Mouse (Mus musculus) forebrain, embryonic 13.5 days (tissue): ENCODE measurements around the gene 4933430I17Rik. TPM values are rescaled to one million over a fixed set of nuclear protein-coding genes. Genes with fewer than 3 reads are reported as not detected.
"Not testable (repeated sequence)": the region's sequence is repeated elsewhere in the genome, so short reads cannot be mapped to it uniquely, and the experiment has no call there.

Experiments used
- ATAC-seq: fragments of 200-750 bp; cut with Nextera tagmentation; 2 replicates; pipeline ENCODE4 v1.8.0; 2017
- H3K27ac ChIP-seq: fragments of 300-500 bp; sonication (generic); 2 replicates; pipeline ENCODE4 v1.5.1; 2015; ENCODE audit warnings: inconsistent platforms, mild to moderate bottlenecking, moderate library complexity
- H3K27me3 ChIP-seq: fragments of 300-500 bp; sonication (generic); 2 replicates; pipeline ENCODE4 v1.6.1; 2015; ENCODE audit warnings: mild to moderate bottlenecking, inconsistent platforms
- H3K36me3 ChIP-seq: fragments of 300-500 bp; sonication (generic); 2 replicates; pipeline ENCODE4 v1.6.1; 2015; ENCODE audit warnings: mild to moderate bottlenecking, inconsistent platforms; ENCODE audit not compliant: poor library complexity, severe bottlenecking
- H3K4me1 ChIP-seq: fragments of 300-500 bp; sonication (generic); 2 replicates; pipeline ENCODE4 v1.6.1; 2015; ENCODE audit warnings: inconsistent platforms
- H3K4me2 ChIP-seq: fragments of 300-500 bp; sonication (generic); 2 replicates; pipeline ENCODE4 v1.6.1; 2015; ENCODE audit warnings: inconsistent platforms, mild to moderate bottlenecking, moderate library complexity
- H3K4me3 ChIP-seq: fragments of 300-500 bp; sonication (generic); 2 replicates; pipeline ENCODE4 v1.5.1; 2015; ENCODE audit warnings: mild to moderate bottlenecking, inconsistent platforms
- H3K9ac ChIP-seq: fragments of 300-500 bp; sonication (generic); 2 replicates; pipeline ENCODE4 v1.6.1; 2015; ENCODE audit warnings: mild to moderate bottlenecking, inconsistent platforms
- H3K9me3 ChIP-seq: fragments of 300-500 bp; sonication (generic); replicated peaks from 2 replicates; pipeline ENCODE4 v1.6.1; 2016; ENCODE audit warnings: inconsistent platforms
- WGBS: fragments of 180-500 bp; shearing (Covaris S2); methylation state at CpG from one replicate; pipeline ENCODE4 v1.1.7; 2015; 5-methylcytosine and 5-hydroxymethylcytosine counted together
- polyA plus RNA-seq: library from polyadenylated mRNA; unstranded; fragments of >200 nt; fragmentation: Nextera tagmentation; extraction: Ambion mirVana; gene quantifications from 2 replicates; pipeline ENCODE4 v1.2.1, GENCODE M21; 2015

4933430I17Rik gene
- polyA plus RNA-seq = 0.80 and 1.1 TPM in 2 replicates

GRCm38 (mm10) chr4:62524651-62525488 is at the start of gene 4933430I17Rik, which contains the start of gene Pole3:
TSS of gene 4933430I17Rik (plus strand) at chr4:62525369.
TSS of gene Pole3 (minus strand) at chr4:62525068.
- under 1% methylated on average over 59 of the region's 59 CpGs for WGBS
- H3K9ac ChIP-seq = peak within 1 kb of the TSS; percentile 83
- peaks cover 17% of the 10 kb centered on the region for H3K4me1 ChIP-seq
- no peaks in the 10 kb centered on the region; the same call in 1 of the 2 replicates for H3K27me3 ChIP-seq
- H3K4me2 ChIP-seq = peak within 1 kb of the TSS; percentile 84
- H3K4me3 ChIP-seq = peak within 1 kb of the TSS; percentile 61
- peak; percentile 99 for ATAC-seq
- no peaks in the 10 kb centered on the region for H3K9me3 ChIP-seq
- peaks cover 12% of the 10 kb centered on the region; the same call in 1 of the 2 replicates for H3K36me3 ChIP-seq
- peak within 1 kb of the TSS; percentile 88 for H3K27ac ChIP-seq

- Histone ChIP-seq H3K27ac (no peak overlapping the region), H3K36me3 (no peaks in the 10 kb centered on the region), H3K9me3 (no peaks in the 10 kb centered on the region), H3K9ac (no peak overlapping the region), H3K4me3 (no peak overlapping the region), H3K4me1 (peaks cover 10% of the 10 kb centered on the region), H3K4me2 (no peak overlapping the region), H3K27me3 (peaks cover 32% of the 10 kb centered on the region)
- no peak for ATAC-seq
- WGBS = 92% methylated on average over 6 of the region's 6 CpGs
Observed at GRCm38 (mm10) chr4:62475793-62476192, 49.4 kb upstream of the 4933430I17Rik start.

GRCm38 (mm10) chr4:62477542-62478244 is 47.5 kb upstream of the 4933430I17Rik start:
- no peaks in the 10 kb centered on the region for H3K9me3 ChIP-seq
- no peak overlapping the region for H3K27ac ChIP-seq
- peaks cover 10% of the 10 kb centered on the region for H3K4me1 ChIP-seq
- no peaks in the 10 kb centered on the region for H3K36me3 ChIP-seq
- peaks cover 48% of the 10 kb centered on the region for H3K27me3 ChIP-seq
- no peak for ATAC-seq
- no peak overlapping the region for H3K4me2 ChIP-seq
- WGBS = 86% methylated on average over 6 of the region's 6 CpGs
- H3K9ac ChIP-seq = no peak overlapping the region
- H3K4me3 ChIP-seq = no peak overlapping the region

DNA sequence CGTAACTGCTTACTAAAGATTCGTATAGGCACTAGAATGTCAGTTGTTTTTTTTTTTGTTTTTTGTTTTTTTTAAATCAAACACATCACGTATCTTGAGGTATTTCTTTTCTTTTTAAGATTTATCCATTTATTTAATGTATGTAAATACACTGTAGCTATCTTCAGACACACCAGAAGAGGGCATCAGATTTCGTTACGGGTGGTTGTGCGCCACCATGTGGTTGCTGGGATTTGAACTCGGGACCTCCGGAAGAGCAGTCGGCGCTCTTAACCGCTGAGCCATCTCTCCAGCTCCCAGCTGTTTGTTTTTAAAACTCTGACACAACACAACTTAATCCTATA is 45.6 kb upstream of the 4933430I17Rik start:
- not testable (repeated sequence) for H3K36me3 ChIP-seq, H3K9me3 ChIP-seq, ATAC-seq, H3K27ac ChIP-seq, H3K4me1 ChIP-seq
- Histone ChIP-seq H3K9ac (peak overlapping the region; percentile 39; the same call in 1 of the 2 replicates), H3K4me3 (peak overlapping the region; percentile 42), H3K4me2 (peak overlapping the region; percentile 69), H3K27me3 (peaks cover 48% of the 10 kb centered on the region)
- WGBS = 14% methylated on average over 11 of the region's 11 CpGs

GRCm38 (mm10) chr4:62479937-62480708 is 45.0 kb upstream of the 4933430I17Rik start, which contains the start of gene Bspry:
TSS of gene Bspry (plus strand) at chr4:62480053.
- peak within 1 kb of the TSS; percentile 39 for H3K9ac ChIP-seq
- H3K27ac ChIP-seq = no peak within 1 kb of the TSS
- H3K4me1 ChIP-seq = peaks cover 10% of the 10 kb centered on the region
- H3K36me3 ChIP-seq = no peaks in the 10 kb centered on the region
- H3K27me3 ChIP-seq = peaks cover 48% of the 10 kb centered on the region
- H3K4me3 ChIP-seq = peak within 1 kb of the TSS; percentile 42
- ATAC-seq = peak; percentile 65; the same call in 1 of the 2 replicates
- WGBS = 2% methylated on average over 69 of the region's 71 CpGs
- peak within 1 kb of the TSS; percentile 69 for H3K4me2 ChIP-seq
- no peaks in the 10 kb centered on the region for H3K9me3 ChIP-seq

DNA sequence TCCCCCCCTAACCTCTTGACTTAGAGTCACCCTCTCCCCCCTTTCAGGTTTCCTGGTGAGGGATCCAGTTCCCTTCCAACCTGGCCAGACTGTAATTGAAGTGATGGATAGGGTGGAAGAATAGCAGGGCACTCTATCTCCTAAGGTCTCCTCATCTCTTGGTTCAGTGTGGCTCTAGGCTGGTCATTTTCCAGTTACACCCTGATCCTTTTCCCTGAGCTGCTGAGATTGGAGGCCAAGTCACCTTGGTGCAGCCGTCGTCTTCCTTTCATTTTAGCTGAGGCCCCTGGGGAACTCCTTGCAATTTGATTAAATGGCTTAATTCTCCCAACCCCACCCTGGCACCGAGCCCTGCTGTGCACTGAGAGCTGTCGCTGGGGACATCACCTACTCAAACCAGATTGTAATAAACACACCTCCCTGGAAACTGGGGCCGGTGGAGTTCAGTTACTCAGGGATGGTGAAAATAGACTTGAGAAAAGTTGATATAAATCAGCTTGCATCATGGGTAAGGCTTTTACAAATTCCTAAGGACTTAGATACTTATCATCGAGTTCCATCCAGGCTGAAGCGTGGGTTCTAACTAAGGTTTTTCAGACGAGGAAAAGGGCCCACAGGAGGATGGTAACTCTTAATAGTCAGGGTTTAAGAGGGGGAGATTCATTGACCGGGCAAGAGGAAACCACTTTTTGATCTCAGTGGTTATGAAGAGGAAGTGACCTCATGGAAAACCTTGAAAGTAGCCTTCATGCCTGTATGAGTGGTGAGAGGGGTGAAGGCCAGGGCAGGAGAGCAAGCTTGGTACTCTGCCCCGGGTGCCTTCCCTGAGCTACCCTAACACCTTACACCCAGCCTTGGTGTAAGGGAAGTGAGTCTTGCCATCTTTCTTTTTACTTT is 44.2 kb upstream of the 4933430I17Rik start:
- Histone ChIP-seq H3K9ac (no peak overlapping the region), H3K9me3 (no peaks in the 10 kb centered on the region), H3K36me3 (no peaks in the 10 kb centered on the region), H3K27ac (no peak overlapping the region), H3K4me1 (peaks cover 10% of the 10 kb centered on the region), H3K4me3 (no peak overlapping the region), H3K4me2 (no peak overlapping the region), H3K27me3 (peaks cover 48% of the 10 kb centered on the region)
- ATAC-seq = peak; percentile 21; the same call in 1 of the 2 replicates
- WGBS = 54% methylated on average over 10 of the region's 10 CpGs

DNA sequence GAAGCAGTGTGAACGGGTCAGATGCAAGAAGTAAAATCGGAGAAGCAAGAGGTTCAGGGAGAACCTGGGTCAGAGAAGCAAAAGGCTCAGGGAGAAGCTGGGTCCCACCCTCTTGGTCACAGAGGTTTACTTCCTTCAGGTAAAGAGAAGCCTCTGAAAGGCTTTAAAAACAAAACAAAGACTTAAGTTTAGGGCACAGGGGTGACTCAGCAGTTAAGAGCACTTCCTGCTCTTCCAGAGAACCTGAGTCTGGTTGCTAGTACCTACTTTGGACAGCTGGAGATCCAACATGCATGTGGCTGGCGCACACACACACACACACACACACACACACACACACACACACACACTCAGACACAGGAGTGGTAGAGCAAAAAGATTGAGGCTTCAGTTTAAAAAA is 40.2 kb upstream of the 4933430I17Rik start:
- Histone ChIP-seq H3K9ac (no peak overlapping the region), H3K9me3 (no peaks in the 10 kb centered on the region), H3K4me2 (no peak overlapping the region), H3K36me3 (no peaks in the 10 kb centered on the region), H3K27me3 (peaks cover 25% of the 10 kb centered on the region), H3K4me1 (peaks cover 3% of the 10 kb centered on the region), H3K27ac (no peak overlapping the region), H3K4me3 (no peak overlapping the region)
- no peak for ATAC-seq
- 82% methylated on average over 3 of the region's 3 CpGs for WGBS

DNA sequence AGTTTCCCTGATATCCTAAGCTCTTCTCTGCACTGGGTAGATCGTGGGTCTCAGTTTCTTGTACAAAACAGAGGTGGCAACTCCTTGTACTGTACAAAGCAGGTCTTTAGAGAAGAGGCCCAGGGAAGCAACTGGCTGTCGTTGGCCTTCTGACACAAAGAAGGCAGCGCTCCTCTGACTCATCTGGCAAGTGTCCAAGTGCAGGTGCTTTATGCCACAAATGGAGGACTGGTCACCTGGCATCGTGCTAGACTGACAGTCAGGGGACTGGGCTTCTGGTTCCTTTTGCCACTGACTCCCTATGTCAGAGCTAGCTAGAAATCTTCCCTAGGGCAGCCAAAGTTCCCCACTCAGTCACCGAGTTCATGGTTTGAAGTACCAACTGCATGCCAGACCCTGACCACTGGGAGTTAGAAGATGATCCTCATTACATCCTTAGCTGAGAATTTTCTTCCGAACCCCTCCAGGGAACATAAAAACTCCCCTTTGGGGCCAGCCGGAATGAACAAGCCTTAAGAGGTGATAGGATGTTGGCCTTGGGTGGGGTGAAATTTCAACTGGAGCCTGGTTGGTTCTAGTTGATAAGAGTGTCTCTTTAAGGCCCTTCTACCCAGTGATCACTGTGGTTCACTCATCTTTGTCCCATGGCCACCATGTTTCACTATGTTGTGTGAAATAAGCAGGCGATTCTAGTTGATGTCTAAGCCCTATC is 39.6 kb upstream of the 4933430I17Rik start:
- ATAC-seq = no peak
- 87% methylated on average over 8 of the region's 8 CpGs for WGBS
- Histone ChIP-seq H3K27ac (no peak overlapping the region), H3K4me1 (no peaks in the 10 kb centered on the region), H3K36me3 (no peaks in the 10 kb centered on the region), H3K9ac (no peak overlapping the region), H3K9me3 (no peaks in the 10 kb centered on the region), H3K4me2 (no peak overlapping the region), H3K27me3 (peaks cover 19% of the 10 kb centered on the region), H3K4me3 (no peak overlapping the region)

GRCm38 (mm10) chr4:62486162-62486696 is 38.9 kb upstream of the 4933430I17Rik start:
- 89% methylated on average over 15 of the region's 15 CpGs for WGBS
- no peak overlapping the region for H3K4me2 ChIP-seq
- H3K9me3 ChIP-seq = no peaks in the 10 kb centered on the region
- H3K4me1 ChIP-seq = no peaks in the 10 kb centered on the region
- H3K9ac ChIP-seq = no peak overlapping the region
- H3K36me3 ChIP-seq = no peaks in the 10 kb centered on the region
- H3K27me3 ChIP-seq = peaks cover 12% of the 10 kb centered on the region
- no peak overlapping the region for H3K4me3 ChIP-seq
- ATAC-seq = no peak
- H3K27ac ChIP-seq = no peak overlapping the region

- 96% methylated on average over 5 of the region's 5 CpGs for WGBS
- H3K4me1 ChIP-seq = no peaks in the 10 kb centered on the region
- no peak overlapping the region for H3K27ac ChIP-seq
- H3K27me3 ChIP-seq = peaks cover 3% of the 10 kb centered on the region
- H3K4me3 ChIP-seq = no peak overlapping the region
- no peak overlapping the region for H3K9ac ChIP-seq
- ATAC-seq = no peak
- H3K9me3 ChIP-seq = no peaks in the 10 kb centered on the region
- H3K4me2 ChIP-seq = no peak overlapping the region
- H3K36me3 ChIP-seq = no peaks in the 10 kb centered on the region
Observed at GRCm38 (mm10) chr4:62487172-62487571, 38.0 kb upstream of the 4933430I17Rik start.
